Mouse (Mus musculus): ENCODE measurements at regions not wholly inside any gene's neighbourhood (a gene's known extent, or its start where the extent isn't known, plus 50 kb on each side); places are given as distances from the start of the nearest gene placed in this dataset.

GRCm38 (mm10) chr8:82473266-82473665, 70.2 kb upstream of the Il15 start:
- no peak for DNase-seq (ENCODE audit: low read depth, low spot score)

GRCm38 (mm10) chr8:82471825-82472224, 68.8 kb upstream of the Il15 start:
- no peak for DNase-seq (ENCODE audit: low read depth, low spot score)

GRCm38 (mm10) chr8:82469824-82470223, 66.8 kb upstream of the Il15 start:
- no peak for DNase-seq (ENCODE audit: low read depth, low spot score)

- DNase-seq (ENCODE audit: low read depth, low spot score) = no peak
Observed at GRCm38 (mm10) chr8:82462841-82463240, 59.8 kb upstream of the Il15 start.

- DNase-seq (ENCODE audit: low read depth, low spot score) = no peak
Observed at GRCm38 (mm10) chr8:82459007-82459406, 56.0 kb upstream of the Il15 start.

- no peak for DNase-seq (ENCODE audit: low read depth, low spot score)
Observed at GRCm38 (mm10) chr8:82454056-82454455, 51.0 kb upstream of the Il15 start.
